Mouse (Mus musculus): Measurements from ENCODE around the gene Tnni3k. TPM values are rescaled to one million over a fixed set of nuclear protein-coding genes. Genes with fewer than 3 reads are reported as not detected.

Tnni3k gene
- total and polyA plus RNA-seq, 3 experiments, result 0.07 TPM; not detected in 2

GRCm38 (mm10) chr3:154953088-154953487 lies 102.1 kb downstream of the Tnni3k start:
- in situ Hi-C loops (cut with MboI; ENCODE audit: low pct_ligation_motif_present, low pct_unique_long_range_greater_than_20kb, low sequenced_read_pairs), result no loop called here
- Histone ChIP-seq H3K9me3 (replicated peaks; ENCODE audit: low read length) (no peaks in the 10 kb centered on the region), H3K4me1 (ENCODE audit: control insufficient read depth in 1 of 2, insufficient read depth in 2 of 2) (no peaks in the 10 kb centered on the region), H3K27me3 (replicated peaks) (no peaks in the 10 kb centered on the region), H3K27ac (ENCODE audit: insufficient read depth, low read depth) (no peak overlapping the region), H3K4me2 (ENCODE audit: insufficient read depth, low read depth, poor library complexity, severe bottlenecking) (no peak overlapping the region), H3K9ac (ENCODE audit: insufficient read depth, low read depth) (no peak overlapping the region), H3K36me3 (replicated peaks in 1 of 2; ENCODE audit: control insufficient read depth in 1 of 2, insufficient read depth in 1 of 2, low read length in 1 of 2) (no peaks in the 10 kb centered on the region), H3K4me3 (replicated peaks in 1 of 3; ENCODE audit: low read depth in 2 of 3, low read length in 2 of 3, poor library complexity in 1 of 3) (no peak overlapping the region), H3K79me2 (replicated peaks; ENCODE audit: control insufficient read depth, extremely low read depth, insufficient read depth, poor library complexity, severe bottlenecking) (no peaks in the 10 kb centered on the region)
- DNase-seq (ENCODE audit: extremely low read depth), result no peak
- dilution Hi-C loops (cut with MboI; ENCODE audit: extremely low pct_ligation_motif_present, extremely low pct_unique_long_range_greater_than_20kb, low sequenced_read_pairs), result no loop called here
- TF ChIP-seq USF2 (conservative IDR thresholded peaks at IDR 0.05; ENCODE audit: low read depth, low read length), result no peak
- TF ChIP-seq MAZ (IDR thresholded peaks at IDR 0.05; ENCODE audit: low read depth, low read length), result no peak
- TF ChIP-seq SIN3A (IDR thresholded peaks at IDR 0.05; ENCODE audit: low read length), result no peak
- no peak for TF ChIP-seq EP300 (IDR thresholded peaks at IDR 0.05; ENCODE audit: low read length)
- no peak for TF ChIP-seq ELF1 (IDR thresholded peaks at IDR 0.05; ENCODE audit: low read depth, low read length)
- no peak for TF ChIP-seq KAT2A (IDR thresholded peaks at IDR 0.05; ENCODE audit: insufficient replicate concordance, low read length)
- no peak for TF ChIP-seq MXI1 (IDR thresholded peaks at IDR 0.05; ENCODE audit: low read depth, low read length)
- TF ChIP-seq JUND (conservative IDR thresholded peaks at IDR 0.05; ENCODE audit: low read depth, low read length), result no peak
- no peak for TF ChIP-seq CTCF (conservative IDR thresholded peaks at IDR 0.05 in 1 of 2, IDR thresholded peaks at IDR 0.05 in 1 of 2; ENCODE audit: low read depth in 2 of 2, low read length in 2 of 2)
- TF ChIP-seq ZC3H11A (IDR thresholded peaks at IDR 0.05; ENCODE audit: low read depth, low read length), result no peak
- TF ChIP-seq CHD1 (IDR thresholded peaks at IDR 0.05; ENCODE audit: low read depth, low read length), result no peak
- TF ChIP-seq USF1 (IDR thresholded peaks at IDR 0.05; ENCODE audit: low read depth, low read length), result no peak
- no peak for TF ChIP-seq MYC (IDR thresholded peaks at IDR 0.05; ENCODE audit: low read depth, low read length)
- no peak for TF ChIP-seq BHLHE40 (IDR thresholded peaks at IDR 0.05; ENCODE audit: low read depth, low read length)
- no peak for TF ChIP-seq POLR2A (IDR thresholded peaks at IDR 0.05; ENCODE audit: low read depth, low read length)

- no peak for DNase-seq (ENCODE audit: extremely low read depth)
- Histone ChIP-seq H3K27me3 (replicated peaks) (no peaks in the 10 kb centered on the region), H3K4me2 (ENCODE audit: insufficient read depth, low read depth, poor library complexity, severe bottlenecking) (no peak overlapping the region), H3K4me3 (replicated peaks in 1 of 3; ENCODE audit: low read depth in 2 of 3, low read length in 2 of 3, poor library complexity in 1 of 3) (no peak overlapping the region), H3K36me3 (replicated peaks in 1 of 2; ENCODE audit: control insufficient read depth in 1 of 2, insufficient read depth in 1 of 2, low read length in 1 of 2) (no peaks in the 10 kb centered on the region), H3K79me2 (replicated peaks; ENCODE audit: control insufficient read depth, extremely low read depth, insufficient read depth, poor library complexity, severe bottlenecking) (no peaks in the 10 kb centered on the region), H3K27ac (ENCODE audit: insufficient read depth, low read depth) (no peak overlapping the region), H3K4me1 (ENCODE audit: control insufficient read depth in 1 of 2, insufficient read depth in 2 of 2) (no peaks in the 10 kb centered on the region), H3K9ac (ENCODE audit: insufficient read depth, low read depth) (no peak overlapping the region), H3K9me3 (replicated peaks; ENCODE audit: low read length) (no peaks in the 10 kb centered on the region)
- TF ChIP-seq CTCF (conservative IDR thresholded peaks at IDR 0.05 in 1 of 2, IDR thresholded peaks at IDR 0.05 in 1 of 2; ENCODE audit: low read depth in 2 of 2, low read length in 2 of 2), result no peak
- no peak for TF ChIP-seq CHD1 (IDR thresholded peaks at IDR 0.05; ENCODE audit: low read depth, low read length)
- no peak for TF ChIP-seq MYC (IDR thresholded peaks at IDR 0.05; ENCODE audit: low read depth, low read length)
- TF ChIP-seq ZC3H11A (IDR thresholded peaks at IDR 0.05; ENCODE audit: low read depth, low read length), result no peak
- TF ChIP-seq USF1 (IDR thresholded peaks at IDR 0.05; ENCODE audit: low read depth, low read length), result no peak
- dilution Hi-C loops (cut with MboI; ENCODE audit: extremely low pct_ligation_motif_present, extremely low pct_unique_long_range_greater_than_20kb, low sequenced_read_pairs) (no loop called here), in situ Hi-C loops (cut with MboI; ENCODE audit: low pct_ligation_motif_present, low pct_unique_long_range_greater_than_20kb, low sequenced_read_pairs) (no loop called here)
Observed at GRCm38 (mm10) chr3:154949551-154949950, 105.7 kb downstream of the Tnni3k start.
